ENCODE assay signal across 9 mouse cellular contexts in the genomic region with DNA sequence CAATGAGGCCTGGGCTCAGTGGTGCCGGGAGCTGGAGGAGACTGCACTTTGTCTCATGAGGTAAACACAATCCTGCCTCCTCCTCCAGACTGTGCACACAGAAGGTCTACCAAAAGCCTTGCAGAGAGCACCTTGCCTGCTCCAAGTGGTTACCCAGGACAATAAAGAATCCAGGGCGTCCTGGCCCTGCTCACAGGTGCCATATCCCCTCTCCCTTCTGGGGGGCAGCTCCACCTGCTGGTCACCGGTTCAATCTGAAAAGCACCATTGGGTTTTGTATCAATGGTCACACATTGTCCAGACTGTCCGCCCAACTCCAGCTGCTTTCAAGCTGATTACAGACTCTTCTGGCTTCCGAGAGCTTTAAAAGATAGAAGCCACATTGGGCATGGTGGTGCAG. TPM values are rescaled to one million over a fixed set of nuclear protein-coding genes. Genes with fewer than 3 reads are reported as not detected.
A peak's percentile ranks its signal among the peaks of the same experiment; 100 is the strongest.
DNase-seq lines count a peak whose midpoint lies in the region; ATAC-seq and TF ChIP-seq lines count a peak whose summit lies in the region.
"Had no signal": no experiment of that assay in that cellular context is flagged by ENCODE, and none has a peak within 500 bp of the region (broad histone marks: within the 10 kb centered on the region; RNA-seq: fewer than 3 reads in every experiment).

No protein-coding gene starts in this region.

- H3K27ac ChIP-seq in forebrain, postnatal 0 days (ENCODE audit: low read depth, low read length) = no peak overlapping the region
- H3K27ac ChIP-seq in forebrain, embryonic 12.5 days = no peak overlapping the region
- H3K27ac ChIP-seq: neural tube, embryonic 15.5 days had no signal

- no peak overlapping the region for H3K4me2 ChIP-seq in forebrain, postnatal 0 days (ENCODE audit: low read depth)
- H3K4me2 ChIP-seq in forebrain, embryonic 12.5 days = no peak overlapping the region
- H3K4me2 ChIP-seq: neural tube, embryonic 15.5 days had no signal

- H3K27me3 ChIP-seq in forebrain, postnatal 0 days (ENCODE audit: insufficient read depth, low read length) = no peaks in the 10 kb centered on the region
- peaks cover 45% of the 10 kb centered on the region for H3K27me3 ChIP-seq in forebrain, embryonic 12.5 days

- peak; percentile 30; the same call in 1 of the 2 replicates for TF ChIP-seq CTCF in forebrain, postnatal 0 days (IDR thresholded peaks at IDR 0.05; ENCODE audit: low read depth)

- no peak for DNase-seq in forebrain, postnatal 0 days
- peak; percentile 36 for DNase-seq in thymus, postnatal 14 days
- DNase-seq in thymus, postnatal 10 days (ENCODE audit: low spot score in 2 of 2) = no peak
- peak; percentile 26 to 77 for DNase-seq in kidney, postnatal 36 days
- DNase-seq in layer of hippocampus, postnatal 36 days = no peak
- DNase-seq in gastrocnemius, postnatal 10 days = no peak

- no peaks in the 10 kb centered on the region for H3K9me3 ChIP-seq in forebrain, postnatal 0 days (ENCODE audit: low read length)
- H3K9me3 ChIP-seq in forebrain, embryonic 12.5 days = peaks cover 9% of the 10 kb centered on the region; the same call in 1 of the 2 replicates
- H3K9me3 ChIP-seq: neural tube, embryonic 15.5 days had no signal

- no peak overlapping the region for H3K9ac ChIP-seq in forebrain, postnatal 0 days
- H3K9ac ChIP-seq in forebrain, embryonic 12.5 days = no peak overlapping the region
- H3K9ac ChIP-seq: neural tube, embryonic 15.5 days had no signal

- H3K4me1 ChIP-seq in forebrain, postnatal 0 days (ENCODE audit: insufficient read depth) = no peaks in the 10 kb centered on the region
- H3K4me1 ChIP-seq in forebrain, embryonic 12.5 days = peaks cover 25% of the 10 kb centered on the region

- H3K36me3 ChIP-seq in forebrain, postnatal 0 days (ENCODE audit: insufficient read depth) = no peaks in the 10 kb centered on the region
- H3K36me3 ChIP-seq in forebrain, embryonic 12.5 days (replicated peaks) = no peaks in the 10 kb centered on the region
- H3K36me3 ChIP-seq: neural tube, embryonic 15.5 days had no signal

- no peak for ATAC-seq in forebrain, postnatal 0 days
- no peak for ATAC-seq in forebrain, embryonic 12.5 days (ENCODE audit: low FRiP score)
- ATAC-seq in cerebellum, adult (ENCODE audit: insufficient number of reproducible peaks, low FRiP score, low TSS enrichment) = no peak

- no peak overlapping the region for H3K4me3 ChIP-seq in forebrain, postnatal 0 days (ENCODE audit: low read depth, low read length)
- no peak overlapping the region for H3K4me3 ChIP-seq in forebrain, embryonic 12.5 days (replicated peaks)
- H3K4me3 ChIP-seq: neural tube, embryonic 15.5 days had no signal

- WGBS in forebrain, postnatal 0 days = 59% methylated on average over 5 of the region's 5 CpGs
- whole genome bisulfite sequencing in forebrain, embryonic 12.5 days = 55% methylated on average over 5 of the region's 5 CpGs

RNA-seq across cellular contexts. Expression of a gene that starts 32.0 kb away (rescaled TPM):
- total RNA-seq in forebrain, postnatal 0 days (2014; rRNA removed) = 77.4 and 91.0 TPM in 2 replicates
- polyA plus RNA-seq in forebrain, postnatal 0 days (2015; fragmentation: Nextera tagmentation; extraction: Ambion mirVana) = 73.1 and 74.5 TPM in 2 replicates
- 130 and 136 TPM in 2 replicates for polyA plus RNA-seq in forebrain, embryonic 12.5 days (2016; fragmentation: Nextera tagmentation; extraction: Ambion mirVana)
- total RNA-seq in layer of hippocampus, postnatal 36 days (2021) = 100 to 1,000 TPM in 1 of 2 experiments, 10 to 100 TPM in 1; 86.6 to 101 TPM
- total RNA-seq in gastrocnemius, postnatal 10 days (2021) = 10 to 100 TPM; 69.5 to 75.6 TPM

RNA-seq across cellular contexts. Expression of a gene that starts 42.9 kb away (rescaled TPM):
- total RNA-seq in forebrain, postnatal 0 days (2014; rRNA removed) = 4.3 and 6.1 TPM in 2 replicates
- 3.9 and 6.9 TPM in 2 replicates for polyA plus RNA-seq in forebrain, postnatal 0 days (2015; fragmentation: Nextera tagmentation; extraction: Ambion mirVana)
- polyA plus RNA-seq in forebrain, embryonic 12.5 days (2016; fragmentation: Nextera tagmentation; extraction: Ambion mirVana) = 3.9 and 5.0 TPM in 2 replicates
- 1 to 10 TPM; 1.9 to 4.1 TPM for total RNA-seq in layer of hippocampus, postnatal 36 days (2021)
- under 1 TPM; 0.49 to 0.68 TPM for total RNA-seq in gastrocnemius, postnatal 10 days (2021)

Comparison
In these comparisons a context has a peak if more than half of its experiments do, and no peak if none do; other contexts are left out.
1. DNase-seq: peak in thymus, postnatal 14 days (single experiment) and kidney, postnatal 36 days (2 of 2); none in forebrain, postnatal 0 days (single experiment), thymus, postnatal 10 days (0 of 2), layer of hippocampus, postnatal 36 days (0 of 2) and gastrocnemius, postnatal 10 days (single experiment).